Mouse (Mus musculus): ENCODE measurements around the gene Foxf2.

DNA sequence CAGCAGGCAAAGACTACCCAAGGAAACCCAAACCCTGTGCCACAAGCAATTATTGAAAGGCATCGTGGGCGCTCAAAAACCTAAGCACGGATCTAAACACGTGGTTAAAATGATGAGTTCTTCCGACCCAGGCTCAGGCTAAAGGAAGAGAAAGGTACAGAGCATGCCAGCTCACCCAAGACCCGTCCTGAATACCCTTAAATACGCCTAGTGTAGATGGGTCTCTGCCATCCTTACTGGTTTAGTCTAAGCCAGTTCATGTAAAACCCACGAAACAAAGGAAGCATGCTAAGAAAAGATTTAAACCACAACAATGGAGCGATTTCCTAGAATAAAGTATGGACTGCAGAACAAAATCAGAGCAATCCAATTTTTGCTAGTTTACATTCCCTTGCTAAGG lies 3.9 kb upstream of the Foxf2 start:
- TF ChIP-seq CTCF (IDR thresholded peaks at IDR 0.05; ENCODE audit: low read depth) (no peak), EP300 (IDR thresholded peaks at IDR 0.05; ENCODE audit: low read depth) (no peak)

Data from heart, postnatal 0 days (tissue).